Mouse (Mus musculus): ENCODE data around the gene Htr1f.

Gene Htr1f

GRCm38 (mm10) chr16:65105184-65105931 lies at the start of gene Htr1f:
TSS of gene Htr1f (minus strand) at chr16:65105854.
- peak; percentile 17 for DNase-seq (ENCODE audit: low read depth, low spot score)

- no peak for DNase-seq (ENCODE audit: low read depth, low spot score)
Observed at GRCm38 (mm10) chr16:65139771-65140170, 34.1 kb upstream of the Htr1f start.

- no peak for DNase-seq (ENCODE audit: low read depth, low spot score)
Observed at GRCm38 (mm10) chr16:65129391-65129790, 23.7 kb upstream of the Htr1f start.

GRCm38 (mm10) chr16:65127846-65128245 lies 22.2 kb upstream of the Htr1f start:
- DNase-seq (ENCODE audit: low read depth, low spot score), result no peak

- no peak for DNase-seq (ENCODE audit: low read depth, low spot score)
Observed at GRCm38 (mm10) chr16:65112221-65112620, 6.6 kb upstream of the Htr1f start.

GRCm38 (mm10) chr16:65093552-65093951 lies 12.1 kb downstream of the Htr1f start:
- DNase-seq (ENCODE audit: low read depth, low spot score), result no peak

GRCm38 (mm10) chr16:65083475-65083874 lies 22.2 kb downstream of the Htr1f start:
- DNase-seq (ENCODE audit: low read depth, low spot score), result no peak

- DNase-seq (ENCODE audit: low read depth, low spot score), result no peak
Observed at GRCm38 (mm10) chr16:65069867-65070266, 35.8 kb downstream of the Htr1f start.

- DNase-seq (ENCODE audit: low read depth, low spot score), result no peak
Observed at GRCm38 (mm10) chr16:65066264-65066663, 39.4 kb downstream of the Htr1f start.

- peak; percentile 70 for DNase-seq (ENCODE audit: low read depth, low spot score)
Observed at GRCm38 (mm10) chr16:65037660-65038425, 67.8 kb downstream of the Htr1f start.

- DNase-seq (ENCODE audit: low read depth, low spot score), result no peak
Observed at GRCm38 (mm10) chr16:65029675-65030074, 76.0 kb downstream of the Htr1f start.

GRCm38 (mm10) chr16:65022364-65022763 lies 83.3 kb downstream of the Htr1f start:
- no peak for DNase-seq (ENCODE audit: low read depth, low spot score)

- DNase-seq (ENCODE audit: low read depth, low spot score), result no peak
Observed at GRCm38 (mm10) chr16:65018710-65019109, 86.9 kb downstream of the Htr1f start.

GRCm38 (mm10) chr16:65018134-65018533 lies 87.5 kb downstream of the Htr1f start:
- no peak for DNase-seq (ENCODE audit: low read depth, low spot score)

- no peak for DNase-seq (ENCODE audit: low read depth, low spot score)
Observed at GRCm38 (mm10) chr16:65017566-65017965, 88.1 kb downstream of the Htr1f start.

- DNase-seq (ENCODE audit: low read depth, low spot score), result no peak
Observed at GRCm38 (mm10) chr16:65015241-65015640, 90.4 kb downstream of the Htr1f start.

GRCm38 (mm10) chr16:65001993-65002821 lies 103.4 kb downstream of the Htr1f start:
- DNase-seq (ENCODE audit: low read depth, low spot score), result no peak

GRCm38 (mm10) chr16:64989279-64989800 lies 116.3 kb downstream of the Htr1f start:
- DNase-seq (ENCODE audit: low read depth, low spot score), result no peak

- DNase-seq (ENCODE audit: low read depth, low spot score), result no peak
Observed at GRCm38 (mm10) chr16:64987564-64987963, 118.1 kb downstream of the Htr1f start.

- DNase-seq (ENCODE audit: low read depth, low spot score), result no peak
Observed at GRCm38 (mm10) chr16:64987049-64987448, 118.6 kb downstream of the Htr1f start.

- no peak for DNase-seq (ENCODE audit: low read depth, low spot score)
Observed at GRCm38 (mm10) chr16:64974636-64975035, 131.0 kb downstream of the Htr1f start.

Data from R1 (cell line).